Mouse (Mus musculus): Measurements from ENCODE around the gene Nek11.

Nek11 gene

DNA sequence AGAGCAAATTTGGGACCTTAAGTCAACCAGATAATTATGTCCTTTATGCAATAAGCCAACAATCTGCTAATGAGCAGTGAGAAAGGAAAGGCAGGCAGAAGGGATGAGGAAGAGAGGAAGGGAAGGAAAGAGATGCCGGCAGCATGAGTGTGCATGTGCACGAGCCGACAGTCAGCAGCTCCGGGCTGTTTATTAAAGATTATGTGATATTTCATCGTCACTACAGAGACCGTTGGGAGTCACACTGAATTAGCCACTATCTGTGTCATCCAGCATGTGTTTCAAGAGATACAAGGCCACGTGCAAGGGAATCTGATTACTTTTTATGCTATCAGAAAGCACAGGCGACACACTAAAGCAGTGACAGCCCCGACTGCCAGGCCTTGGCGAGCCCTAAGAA, 73.5 kb downstream of the Nek11 start:
- DNase-seq (ENCODE audit: extremely low read depth, insufficient read length, low spot score), result no peak

DNA sequence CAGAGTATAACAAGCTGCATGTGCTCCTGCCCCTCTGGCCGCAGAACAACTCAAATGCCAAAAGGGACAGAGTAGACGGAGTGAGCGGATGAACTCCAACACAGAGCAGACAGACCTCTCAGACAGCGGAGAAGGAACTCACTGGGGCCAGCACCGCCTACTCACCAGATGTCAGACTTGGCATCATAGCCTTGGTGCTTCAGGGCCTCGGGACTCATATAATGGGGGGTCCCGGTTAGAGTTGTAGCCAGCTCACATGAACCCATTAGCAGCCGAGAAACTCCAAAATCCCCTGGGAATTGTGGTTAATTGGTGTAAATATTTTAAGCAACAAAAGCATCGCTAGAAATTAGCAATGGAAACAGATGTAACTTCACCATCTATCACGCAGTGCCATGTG, 82.1 kb downstream of the Nek11 start:
- DNase-seq (ENCODE audit: extremely low read depth, insufficient read length, low spot score), result no peak

DNA sequence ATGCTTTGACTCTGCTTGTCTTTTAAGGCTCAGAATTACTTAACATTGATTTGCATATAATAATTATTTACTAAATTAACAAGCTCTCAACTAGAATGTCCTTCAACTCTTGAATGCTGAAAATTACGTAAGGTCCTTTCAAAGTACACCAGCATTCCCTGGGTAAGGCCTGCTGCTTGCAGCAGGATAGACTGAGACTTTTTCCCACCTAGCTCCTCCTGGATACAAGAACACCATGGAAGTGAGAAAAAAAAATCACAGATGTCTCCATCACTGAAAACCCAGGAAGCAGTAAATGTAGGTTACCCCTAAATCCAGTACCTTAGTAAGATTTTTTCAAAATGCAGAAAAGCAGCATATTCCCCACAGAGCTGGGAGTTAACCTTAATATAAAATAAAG, 82.6 kb downstream of the Nek11 start:
- DNase-seq (ENCODE audit: extremely low read depth, insufficient read length, low spot score), result no peak

DNA sequence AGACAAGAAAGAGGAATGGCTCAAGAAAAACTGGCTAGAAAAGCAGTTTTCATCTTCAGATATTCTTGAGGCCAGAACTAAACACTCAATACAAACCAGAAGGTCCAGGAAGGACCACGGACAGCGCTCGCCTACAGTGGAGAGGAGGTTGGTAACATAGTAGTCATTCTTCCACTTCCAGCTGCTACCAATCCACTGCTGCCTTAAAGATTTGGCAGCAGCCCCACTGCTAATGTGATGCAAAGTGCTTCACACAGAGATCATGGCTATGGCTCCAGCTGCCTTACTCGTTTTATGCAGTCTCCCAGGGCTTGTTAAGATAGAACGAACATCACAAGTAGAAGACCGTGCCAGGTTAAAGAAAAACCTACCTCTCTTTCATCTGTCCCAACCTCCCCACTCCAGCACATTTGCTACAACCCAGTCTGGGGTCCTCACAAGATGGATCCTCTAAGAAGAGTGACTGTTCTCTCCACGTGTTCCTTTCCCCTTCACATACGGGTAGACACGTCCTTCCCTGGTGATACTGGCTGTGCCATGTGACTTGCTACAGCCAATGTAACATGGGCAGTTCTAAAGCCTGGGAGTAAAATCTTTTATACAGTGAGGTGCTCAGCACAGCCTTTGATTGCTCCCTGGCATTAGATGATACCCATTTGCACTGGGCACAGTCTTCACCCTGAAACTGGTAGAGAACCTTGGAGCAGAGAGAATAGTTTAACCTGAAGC, 85.6 kb downstream of the Nek11 start:
- DNase-seq (ENCODE audit: extremely low read depth, insufficient read length, low spot score), result no peak

DNA sequence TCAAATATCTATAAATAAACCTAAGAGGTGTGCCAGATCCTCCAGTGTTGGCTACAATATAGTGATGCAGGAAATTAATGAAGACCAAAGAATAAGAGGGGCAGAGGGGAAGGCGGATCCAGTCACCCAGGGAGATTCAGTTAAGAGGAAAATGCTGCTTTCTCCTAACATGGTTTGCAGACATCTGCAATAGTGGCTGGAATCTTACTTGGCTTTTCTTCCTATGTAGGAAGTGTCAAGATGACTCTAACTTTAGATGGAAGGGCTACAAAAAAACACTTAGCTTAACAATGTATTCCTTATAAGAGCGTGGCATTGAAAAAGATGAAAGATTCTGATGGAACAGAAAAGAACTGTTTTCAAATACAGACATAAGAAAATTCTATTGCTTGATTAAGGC, 89.3 kb downstream of the Nek11 start:
- DNase-seq (ENCODE audit: extremely low read depth, insufficient read length, low spot score), result no peak

DNA sequence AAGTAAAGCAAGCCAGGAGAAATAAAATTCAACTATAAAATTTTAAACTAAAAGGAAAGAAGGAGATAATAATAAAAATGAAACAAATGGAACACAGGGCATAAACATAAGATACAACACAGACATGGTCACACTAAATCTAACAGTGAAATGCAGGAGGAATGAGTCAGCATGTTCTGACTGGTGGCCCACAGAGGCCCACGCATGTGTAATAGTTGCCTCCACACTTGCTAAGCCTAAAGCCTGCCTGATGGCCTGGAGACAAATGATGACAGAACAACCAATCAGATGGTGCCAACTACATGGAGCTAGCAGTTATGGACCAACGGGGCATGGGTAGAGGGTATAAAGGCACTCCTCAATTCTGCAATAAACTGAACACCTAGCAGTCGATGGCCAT, 93.1 kb downstream of the Nek11 start:
- DNase-seq (ENCODE audit: extremely low read depth, insufficient read length, low spot score), result peak; percentile 58

DNA sequence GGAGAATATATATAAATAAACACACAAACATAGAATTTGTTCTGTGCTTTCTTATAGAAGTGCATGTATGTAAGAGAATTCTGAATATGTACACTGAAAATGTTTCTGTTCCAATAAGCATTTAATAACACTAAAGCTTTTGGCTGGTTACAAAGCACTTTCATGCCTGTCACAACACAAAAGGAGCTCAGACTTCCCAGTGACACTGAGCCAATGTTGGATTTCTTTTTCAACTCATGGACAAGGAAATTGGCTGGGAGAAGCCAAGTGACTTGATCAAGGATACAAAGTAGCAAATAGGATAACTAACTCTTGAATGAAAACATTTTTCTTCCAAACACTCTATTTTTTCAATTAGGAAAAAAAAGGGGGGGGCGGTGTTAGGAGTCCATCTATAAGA, 93.9 kb downstream of the Nek11 start:
- DNase-seq (ENCODE audit: extremely low read depth, insufficient read length, low spot score), result no peak

DNA sequence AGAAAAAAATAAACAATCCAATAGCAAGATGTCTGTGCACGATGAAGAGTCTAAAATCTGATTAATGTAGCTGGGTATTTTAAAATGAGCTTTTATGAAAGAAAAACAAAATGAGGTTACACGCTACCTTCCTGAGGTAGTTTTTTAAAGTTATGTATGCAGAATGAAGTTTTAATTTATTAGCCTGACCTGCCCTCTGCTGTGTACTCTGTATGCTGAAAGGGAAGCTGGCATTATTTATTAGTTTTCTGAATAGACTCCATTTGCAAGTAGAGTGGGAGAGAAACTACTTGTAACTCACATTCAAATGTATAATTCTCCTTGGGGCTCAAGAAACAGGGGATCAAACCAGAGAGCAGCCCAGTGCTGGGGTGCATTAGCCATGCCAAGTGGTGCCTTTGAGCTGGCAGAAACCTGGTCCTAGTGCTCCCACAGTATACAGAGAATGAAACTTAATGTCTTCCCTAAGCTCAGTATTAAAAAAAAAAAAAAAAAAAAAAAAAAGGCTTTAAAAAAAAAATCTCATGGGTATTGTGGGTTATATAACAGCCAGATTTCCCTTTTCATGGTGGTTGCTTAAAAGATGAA, 94.5 kb downstream of the Nek11 start:
- no peak for DNase-seq (ENCODE audit: extremely low read depth, insufficient read length, low spot score)

DNA sequence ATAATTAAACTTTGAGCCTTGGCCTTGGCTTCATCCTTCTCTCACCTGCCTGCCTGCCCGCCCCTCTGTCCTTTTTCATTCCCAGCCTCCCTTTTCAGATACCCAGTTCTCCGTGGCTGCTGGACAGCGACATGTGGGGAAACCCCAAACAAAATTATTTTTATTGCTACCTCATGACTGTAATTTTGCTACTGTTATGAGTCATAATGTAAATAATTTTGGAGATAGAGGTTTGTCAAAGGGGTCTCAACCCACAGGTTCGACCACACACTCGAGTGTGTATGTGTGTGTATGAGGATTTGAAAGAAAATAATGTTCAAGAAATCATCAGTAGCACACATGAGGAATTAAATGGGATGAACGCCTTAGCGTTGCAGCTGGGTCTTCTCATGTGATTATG, 110.7 kb downstream of the Nek11 start:
- no peak for DNase-seq (ENCODE audit: extremely low read depth, insufficient read length, low spot score)

DNA sequence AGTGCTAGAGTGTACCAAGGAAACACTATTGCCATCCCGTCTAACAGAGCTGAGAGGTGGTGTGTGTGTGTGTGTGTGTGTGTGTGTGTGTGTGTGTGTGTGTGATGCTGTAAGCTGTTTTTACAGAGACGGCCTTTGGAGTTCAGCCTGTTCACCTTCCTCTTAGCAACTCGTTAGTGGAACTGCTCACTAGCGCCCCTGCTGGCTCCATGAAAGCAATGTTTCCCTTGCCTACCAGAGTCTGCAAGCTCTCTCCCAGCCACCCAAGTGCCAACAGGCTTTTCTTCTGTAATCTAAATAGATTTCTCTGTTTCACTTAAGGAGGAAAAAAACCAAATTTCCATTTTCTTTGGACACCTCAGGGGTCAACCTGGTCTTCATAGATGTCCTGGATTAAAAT, 112.6 kb downstream of the Nek11 start:
- DNase-seq (ENCODE audit: extremely low read depth, insufficient read length, low spot score), result no peak

DNA sequence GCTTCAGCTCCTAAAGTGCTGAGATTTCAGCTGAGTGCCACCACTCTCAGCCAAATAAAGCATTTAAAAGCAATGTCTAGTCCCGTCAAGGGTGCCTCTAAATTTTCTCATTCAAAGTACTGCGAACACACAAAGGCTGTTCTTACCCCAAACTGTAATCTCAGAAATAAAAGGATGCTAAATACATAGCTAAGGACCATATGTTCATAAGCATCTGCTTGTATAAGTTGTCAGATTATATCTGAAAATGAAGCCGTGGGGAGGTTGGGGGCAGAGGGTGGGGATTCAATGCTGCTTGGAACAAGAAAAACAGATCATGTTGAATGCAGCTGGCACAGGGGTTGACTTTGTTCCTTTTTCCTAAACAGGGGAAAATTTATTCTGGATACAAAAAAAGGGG, 120.4 kb downstream of the Nek11 start:
- no peak for DNase-seq (ENCODE audit: extremely low read depth, insufficient read length, low spot score)

DNA sequence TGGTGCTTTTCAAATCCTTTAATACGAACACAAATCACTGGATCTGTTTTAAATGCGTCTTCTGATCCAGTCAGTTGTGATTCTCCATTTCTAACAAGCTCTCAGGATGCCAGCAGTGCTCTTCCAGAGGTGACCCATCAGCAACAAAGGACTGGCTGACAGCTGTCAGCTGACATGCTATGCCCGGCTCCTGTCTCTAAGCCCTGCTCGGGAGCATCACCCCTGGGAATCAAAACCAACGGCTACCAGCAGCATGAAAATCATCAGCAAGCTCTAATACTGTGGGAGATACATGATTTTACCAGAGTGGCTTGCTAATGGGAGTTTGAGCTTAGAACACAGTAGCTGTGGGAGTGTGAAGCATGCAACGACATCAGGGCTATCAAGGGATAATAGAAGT, 121.0 kb downstream of the Nek11 start:
- no peak for DNase-seq (ENCODE audit: extremely low read depth, insufficient read length, low spot score)

DNA sequence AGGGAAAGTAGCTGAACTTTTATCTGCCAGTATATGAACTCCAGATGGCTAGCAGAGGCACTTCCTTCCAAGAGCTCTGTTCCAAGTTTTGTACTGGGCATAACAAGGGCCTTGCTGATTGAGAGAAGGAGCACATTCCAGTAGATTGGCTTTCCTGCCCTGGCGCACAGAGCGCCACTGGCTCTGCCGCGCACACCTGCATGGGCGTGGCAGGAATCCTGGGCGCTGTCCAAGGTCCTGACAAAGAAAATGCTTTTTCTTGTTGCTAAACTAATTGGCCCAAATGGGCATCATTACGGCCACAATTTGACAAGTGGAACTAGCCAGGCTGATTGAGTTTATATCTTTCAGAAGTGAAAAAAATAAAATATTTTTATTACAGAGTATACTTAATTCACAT, 123.1 kb downstream of the Nek11 start:
- DNase-seq (ENCODE audit: extremely low read depth, insufficient read length, low spot score), result peak; percentile 5

DNA sequence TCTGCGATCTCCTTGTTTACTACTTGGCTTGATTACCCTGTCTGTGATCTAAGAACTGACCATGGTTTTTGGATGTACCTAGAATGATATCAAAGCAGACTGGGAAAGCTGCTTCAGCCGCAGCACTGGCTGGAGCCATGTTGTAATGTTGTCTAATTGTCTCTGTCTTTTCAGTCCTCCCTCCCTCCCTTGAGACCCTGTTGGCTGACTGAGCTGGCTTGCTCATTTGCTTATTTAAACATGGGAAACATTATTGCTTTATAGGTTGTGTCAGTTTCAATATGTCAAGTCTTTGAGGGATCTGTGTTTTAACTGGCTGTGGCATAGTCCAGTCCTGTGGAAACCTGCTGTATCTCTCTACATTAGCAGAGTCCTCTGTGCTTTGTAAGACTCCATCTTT, 132.2 kb downstream of the Nek11 start:
- no peak for DNase-seq (ENCODE audit: extremely low read depth, insufficient read length, low spot score)

DNA sequence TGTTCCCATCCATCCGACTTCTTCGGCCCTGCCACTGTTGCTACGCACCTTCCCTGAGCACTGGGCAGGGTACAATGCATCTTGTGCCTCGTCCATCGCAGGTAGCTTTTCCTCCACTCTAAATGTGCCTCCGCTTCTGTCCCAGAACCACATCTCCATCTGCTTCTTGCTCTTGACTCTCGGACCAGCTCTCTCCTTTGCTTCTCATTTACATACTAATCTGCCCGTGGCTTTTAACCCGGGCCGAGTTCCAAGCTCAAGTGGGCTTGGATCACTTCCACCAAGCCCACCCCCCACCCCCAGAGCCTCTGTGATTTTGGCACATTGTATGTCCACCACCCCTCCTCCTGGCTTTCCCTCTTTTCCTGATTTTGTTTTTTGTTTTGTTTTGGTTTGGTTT, 137.7 kb downstream of the Nek11 start:
- no peak for DNase-seq (ENCODE audit: extremely low read depth, insufficient read length, low spot score)

DNA sequence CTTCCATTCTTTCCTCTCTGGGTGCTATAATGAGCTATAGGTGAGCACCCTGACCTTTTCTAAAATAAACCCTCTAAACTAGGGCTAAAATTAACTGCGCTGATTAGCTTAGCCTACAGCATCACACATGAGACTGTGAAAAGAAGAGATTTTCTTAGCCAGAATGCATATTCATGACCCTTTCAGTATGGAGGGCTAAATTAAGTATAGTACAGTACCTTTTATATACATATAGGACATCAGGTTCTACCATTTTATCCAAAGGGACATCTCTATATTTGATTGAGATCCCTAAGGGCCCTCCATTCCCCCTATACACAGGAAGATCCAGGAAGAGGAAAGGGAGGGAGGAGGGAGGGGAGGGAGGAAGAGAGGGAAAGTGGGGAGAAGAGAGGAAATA, 141.2 kb downstream of the Nek11 start:
- DNase-seq (ENCODE audit: extremely low read depth, insufficient read length, low spot score), result no peak

DNA sequence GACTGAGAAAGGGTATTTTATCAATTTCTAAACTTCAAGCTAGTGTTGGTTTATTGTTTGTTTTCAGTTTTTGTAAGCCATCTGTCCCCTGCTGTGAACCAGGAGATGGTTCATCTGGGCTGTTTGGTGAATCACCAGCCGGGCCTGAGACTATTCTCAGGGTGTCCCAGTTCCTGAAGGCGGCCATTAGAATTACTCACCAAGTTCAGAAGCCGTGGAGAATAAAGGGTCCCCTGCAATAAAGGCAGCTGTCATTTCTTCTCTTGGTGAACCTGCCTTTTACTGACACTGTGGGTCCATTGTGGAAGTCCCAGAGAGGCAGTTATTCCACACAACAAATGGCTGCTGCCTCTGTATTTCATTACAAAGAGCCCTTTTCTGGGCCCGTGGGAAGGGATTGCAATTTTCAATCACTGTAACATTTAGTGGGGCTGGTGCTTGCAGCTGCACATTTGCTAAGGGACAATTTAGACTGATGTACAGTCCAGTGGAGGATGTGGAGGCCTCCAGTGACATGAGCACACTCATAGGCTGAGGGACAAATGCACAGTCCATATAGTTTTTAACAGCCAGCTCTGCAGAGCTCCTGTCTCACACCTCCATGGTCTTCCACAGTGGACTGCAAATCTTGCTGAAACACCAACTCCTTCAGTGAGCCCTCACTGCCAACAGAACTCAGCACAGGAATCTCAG, 142.8 kb downstream of the Nek11 start:
- no peak for DNase-seq (ENCODE audit: extremely low read depth, insufficient read length, low spot score)

DNA sequence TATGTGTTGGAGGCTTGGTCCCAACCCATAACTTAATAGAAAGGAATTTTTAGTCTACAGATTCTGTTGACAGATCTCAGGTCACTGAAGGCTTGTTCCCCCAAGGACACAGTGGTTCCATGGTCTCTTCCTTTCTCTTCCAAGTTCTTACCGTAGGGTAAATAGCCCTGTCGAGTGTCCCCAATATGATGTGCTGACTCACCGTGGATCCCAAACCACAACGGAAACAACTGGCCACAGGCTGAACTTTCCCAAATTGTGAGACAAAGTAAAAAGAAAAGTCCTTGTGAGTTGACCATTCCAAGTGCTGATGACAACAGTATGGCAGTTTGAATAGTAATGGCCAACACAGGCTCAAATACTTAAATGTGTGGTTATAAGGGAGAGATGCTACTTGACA, 144.1 kb downstream of the Nek11 start:
- DNase-seq (ENCODE audit: extremely low read depth, insufficient read length, low spot score), result peak; percentile 51

DNA sequence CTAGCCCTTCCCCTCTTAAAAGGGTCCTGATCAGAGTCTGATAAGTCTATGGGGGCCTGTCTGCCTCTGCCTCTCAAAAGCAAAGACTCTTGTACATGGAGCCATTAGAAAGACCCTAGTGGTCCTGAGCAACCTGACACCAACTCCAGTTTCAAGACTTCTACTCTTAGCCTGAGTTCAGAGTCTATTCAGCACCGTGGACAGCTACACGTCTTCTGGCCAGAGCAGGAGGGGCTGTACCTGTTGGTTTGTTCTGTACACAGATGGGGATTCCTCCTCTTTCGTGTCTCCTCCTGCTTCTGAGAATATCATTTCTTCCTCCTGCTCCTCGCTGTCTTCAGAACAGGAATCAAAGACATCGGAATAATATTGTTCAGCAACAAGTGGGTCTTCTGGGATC, 151.3 kb downstream of the Nek11 start:
- no peak for DNase-seq (ENCODE audit: extremely low read depth, insufficient read length, low spot score)

DNA sequence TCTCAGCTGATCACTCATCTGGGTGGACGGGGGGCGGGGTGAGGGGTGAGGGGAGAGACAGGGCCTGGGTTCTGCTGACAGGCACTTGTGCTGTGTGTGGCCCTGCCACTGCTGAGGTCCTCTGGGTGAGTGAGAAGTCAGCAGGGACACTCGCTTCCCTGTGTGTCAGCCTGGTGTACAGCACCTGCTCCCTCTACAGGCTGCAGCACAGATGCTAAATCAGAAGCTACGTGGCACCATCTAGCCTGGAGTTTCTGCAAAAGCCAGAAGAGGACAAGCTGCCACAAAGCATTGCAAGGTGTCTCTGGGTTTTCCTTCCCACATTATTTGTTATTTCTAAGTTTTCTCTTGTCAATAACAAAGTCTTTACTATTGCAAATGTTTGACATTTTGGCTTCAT, 180.9 kb downstream of the Nek11 start:
- DNase-seq (ENCODE audit: extremely low read depth, insufficient read length, low spot score), result no peak

DNA sequence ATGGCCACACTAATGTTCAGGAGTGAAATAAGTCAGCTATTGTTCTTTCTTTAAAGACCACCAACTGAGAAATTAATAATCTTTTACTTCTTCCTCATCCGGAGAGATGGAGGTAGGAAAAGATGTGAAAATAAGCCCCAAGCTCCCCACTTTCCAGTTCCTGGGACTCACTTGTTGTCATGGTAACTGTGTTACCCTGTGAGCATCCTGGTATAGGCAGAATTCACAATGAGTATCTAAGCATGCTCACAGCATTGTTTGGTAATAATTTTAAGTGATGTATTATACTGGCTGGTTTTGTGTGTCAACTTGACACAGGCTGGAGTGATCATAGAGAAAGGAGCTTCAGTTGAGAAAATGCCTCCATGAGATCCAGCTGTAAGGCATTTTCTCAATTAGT, 195.0 kb downstream of the Nek11 start:
- DNase-seq (ENCODE audit: extremely low read depth, insufficient read length, low spot score), result no peak

DNA sequence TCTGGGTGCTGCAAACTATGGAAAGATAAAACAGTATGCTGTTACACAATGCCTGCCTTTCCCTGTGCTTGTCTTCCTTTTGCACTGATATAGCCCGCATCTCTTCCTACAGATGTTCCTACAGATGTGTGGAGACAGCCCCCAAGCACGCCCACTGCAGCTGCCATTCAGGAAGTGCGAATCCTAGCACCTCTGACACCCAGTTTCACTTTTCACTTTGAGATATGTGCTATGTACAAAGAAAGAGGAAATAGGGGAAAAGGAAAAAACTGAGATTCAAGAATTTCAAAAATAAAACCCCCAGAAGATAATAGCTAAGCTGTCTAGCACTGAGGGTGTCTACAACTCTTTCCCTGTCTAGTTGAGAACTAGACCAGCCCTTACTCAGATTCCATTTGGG, 208.6 kb downstream of the Nek11 start:
- no peak for DNase-seq (ENCODE audit: extremely low read depth, insufficient read length, low spot score)

Measured in 3134 (cell line).